Mouse (Mus musculus) limb, embryonic 14.5 days (tissue): Measurements from ENCODE around the gene Pdss2. TPM values are rescaled to one million over a fixed set of nuclear protein-coding genes. Genes with fewer than 3 reads are reported as not detected.

Experiments used
- ATAC-seq: fragments of 200-750 bp; cut with Nextera tagmentation; 2 replicates; pipeline ENCODE4 v1.8.0; 2017; ENCODE audit warnings: low read depth, moderate number of reproducible peaks, moderate TSS enrichment; ENCODE audit not compliant: low FRiP score
- DNase-seq: peaks from one replicate; pipeline ENCODE4 v3.0.0-alpha.2; 2015; ENCODE audit warnings: low spot score
- H3K27ac ChIP-seq: fragments of 300-500 bp; sonication (generic); replicated peaks from 2 replicates; pipeline ENCODE4 v1.5.1; 2014; ENCODE audit warnings: low read depth, mild to moderate bottlenecking, low read length, moderate library complexity, mixed read lengths
- H3K27me3 ChIP-seq: fragments of 300-500 bp; sonication (generic); 2 replicates; pipeline ENCODE4 v1.6.1; 2014; ENCODE audit warnings: low read length, mixed read lengths; ENCODE audit not compliant: control insufficient read depth, insufficient read depth
- H3K36me3 ChIP-seq: fragments of 300-500 bp; sonication (generic); 2 replicates; pipeline ENCODE4 v1.6.1; 2014; ENCODE audit warnings: mild to moderate bottlenecking, low read length, moderate library complexity, mixed read lengths; ENCODE audit not compliant: control insufficient read depth, insufficient read depth
- H3K4me1 ChIP-seq: fragments of 300-500 bp; sonication (generic); 2 replicates; pipeline ENCODE4 v1.6.1; 2014; ENCODE audit warnings: antibody characterized with exemption, low read length, mixed read lengths; ENCODE audit not compliant: control insufficient read depth, insufficient read depth
- H3K4me2 ChIP-seq: fragments of 300-500 bp; sonication (generic); replicated peaks from 2 replicates; pipeline ENCODE4 v1.6.1; 2014; ENCODE audit warnings: low read depth, mild to moderate bottlenecking, low read length, moderate library complexity; ENCODE audit not compliant: severe bottlenecking
- H3K4me3 ChIP-seq: fragments of 300-500 bp; sonication (generic); replicated peaks from 2 replicates; pipeline ENCODE4 v1.5.1; 2014; ENCODE audit warnings: low read length
- H3K9ac ChIP-seq: fragments of 300-500 bp; sonication (generic); 2 replicates; pipeline ENCODE4 v1.6.1; 2014; ENCODE audit warnings: mild to moderate bottlenecking, low read depth, low read length, moderate library complexity; ENCODE audit not compliant: severe bottlenecking
- H3K9me3 ChIP-seq: fragments of 300-500 bp; sonication (generic); 2 replicates; pipeline ENCODE4 v1.6.1; 2016; ENCODE audit warnings: low read length; ENCODE audit not compliant: control insufficient read depth
- POLR2A ChIP-seq: fragments of 200-500 bp; IDR thresholded peaks from 2 replicates; pipeline ENCODE4 v1.8.0; 2012; ENCODE audit warnings: inconsistent platforms, mild to moderate bottlenecking, moderate library complexity, borderline replicate concordance; ENCODE audit not compliant: insufficient read depth, insufficient read length; ENCODE audit errors: extremely low read depth
- WGBS: fragments of 180-500 bp; shearing (Covaris S2); extraction: QIAGEN DNeasy Blood & Tissue Kit; methylation state at CpG from one replicate; pipeline ENCODE4 v1.1.7; 2014; 5-methylcytosine and 5-hydroxymethylcytosine counted together
- polyA plus RNA-seq, 2 experiments: library from polyadenylated mRNA; depleted of rRNA in 1 of 2; stranded (reverse) in 1 of 2; unstranded in 1 of 2; fragments of >200 nt; fragmentation: Nextera tagmentation in 1 of 2; extraction: Ambion mirVana in 1 of 2; gene quantifications; 2 replicates each; pipeline versions ENCODE4 v1.2.1 to v1.2.3; 2012 to 2014

The Pdss2 gene
- polyA plus RNA-seq, 2 experiments = 8.8 to 10.1 TPM

DNA sequence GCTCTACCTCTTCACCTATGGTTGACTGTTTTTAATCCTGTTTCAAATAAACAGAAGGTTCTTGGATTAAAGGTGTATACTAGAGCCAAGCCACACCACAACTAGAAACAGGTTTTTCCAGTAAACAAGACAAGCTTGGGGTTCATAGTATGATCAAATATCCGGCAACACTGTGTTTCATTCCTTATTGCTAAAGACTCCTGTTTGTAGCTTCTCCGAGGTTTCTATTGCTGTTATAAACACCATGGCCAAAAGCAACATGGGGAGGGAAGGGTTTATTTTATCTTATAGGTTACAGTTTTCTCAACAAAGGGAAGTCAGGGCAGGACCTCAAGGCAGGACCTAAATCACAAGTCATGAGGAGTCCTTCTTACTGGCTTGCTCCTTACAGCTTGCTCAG, 8.0 kb downstream of the Pdss2 start:
- WGBS = 78% methylated on average over 2 of the region's 2 CpGs
- no peaks in the 10 kb centered on the region for H3K36me3 ChIP-seq

DNA sequence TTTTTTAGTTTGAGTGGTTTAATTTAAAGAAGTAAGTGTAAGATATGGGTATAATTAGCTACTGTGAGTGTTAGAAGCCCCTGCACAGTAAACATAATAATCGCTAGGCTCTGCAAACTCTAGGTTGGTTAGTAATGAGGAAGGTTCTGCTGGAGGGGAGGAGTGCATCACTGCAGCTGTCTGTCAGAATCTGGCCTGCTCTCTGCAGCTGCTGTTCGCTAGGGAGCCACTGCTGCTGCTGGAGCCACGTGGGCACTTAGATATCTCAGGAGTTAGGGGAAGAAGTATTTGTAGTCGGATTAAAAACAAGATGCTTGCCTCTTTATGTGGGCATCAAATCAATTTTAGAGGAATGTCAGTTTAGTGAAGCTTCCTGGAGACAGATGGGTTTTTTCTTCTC, 13.2 kb downstream of the Pdss2 start:
- DNase-seq = no peak
- TF ChIP-seq POLR2A = no peak
- Histone ChIP-seq H3K9ac (no peak overlapping the region), H3K4me2 (no peak overlapping the region), H3K4me3 (no peak overlapping the region), H3K27me3 (no peaks in the 10 kb centered on the region), H3K27ac (no peak overlapping the region), H3K36me3 (no peaks in the 10 kb centered on the region), H3K4me1 (no peaks in the 10 kb centered on the region; the same call in 1 of the 2 replicates), H3K9me3 (no peaks in the 10 kb centered on the region)
- 56% methylated on average over 4 of the region's 4 CpGs for WGBS
- no peak for ATAC-seq

More for the DNA sequence above, 8.0 kb downstream of the Pdss2 start:
- no peaks in the 10 kb centered on the region for H3K27me3 ChIP-seq
- no peak overlapping the region for H3K4me2 ChIP-seq
- TF ChIP-seq POLR2A = no peak
- DNase-seq (no peak), ATAC-seq (no peak)
- H3K4me3 ChIP-seq = no peak overlapping the region
- H3K27ac ChIP-seq = no peak overlapping the region
- no peaks in the 10 kb centered on the region; the same call in 1 of the 2 replicates for H3K4me1 ChIP-seq
- no peak overlapping the region for H3K9ac ChIP-seq
- no peaks in the 10 kb centered on the region for H3K9me3 ChIP-seq

DNA sequence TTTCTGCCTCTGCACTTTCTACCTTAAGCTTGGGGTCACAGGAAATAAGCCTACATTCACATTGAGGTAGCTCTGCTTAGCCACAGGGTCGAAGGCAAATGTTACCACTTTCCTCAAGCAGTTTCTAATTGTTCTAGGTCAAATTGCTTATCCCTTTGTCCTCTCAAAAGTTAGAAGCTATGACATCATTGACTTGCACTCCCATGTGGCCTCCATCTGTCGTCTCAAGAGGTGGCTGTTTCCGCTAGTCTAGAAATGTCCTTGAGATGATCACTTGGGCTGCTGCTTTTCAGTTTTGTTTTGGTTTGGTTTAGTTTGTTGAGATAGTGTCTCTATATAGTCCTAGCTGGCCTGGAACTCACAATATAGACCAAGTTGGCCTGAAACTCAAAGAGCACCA, 13.7 kb downstream of the Pdss2 start:
- no peak overlapping the region for H3K4me3 ChIP-seq
- H3K36me3 ChIP-seq = no peaks in the 10 kb centered on the region
- no peak for ATAC-seq
- no peaks in the 10 kb centered on the region for H3K27me3 ChIP-seq
- TF ChIP-seq POLR2A = no peak
- H3K4me2 ChIP-seq = no peak overlapping the region
- H3K27ac ChIP-seq = no peak overlapping the region
- no peaks in the 10 kb centered on the region for H3K9me3 ChIP-seq
- 84% methylated on average over 3 of the region's 3 CpGs for WGBS
- no peak overlapping the region for H3K9ac ChIP-seq
- no peaks in the 10 kb centered on the region; the same call in 1 of the 2 replicates for H3K4me1 ChIP-seq
- no peak for DNase-seq

DNA sequence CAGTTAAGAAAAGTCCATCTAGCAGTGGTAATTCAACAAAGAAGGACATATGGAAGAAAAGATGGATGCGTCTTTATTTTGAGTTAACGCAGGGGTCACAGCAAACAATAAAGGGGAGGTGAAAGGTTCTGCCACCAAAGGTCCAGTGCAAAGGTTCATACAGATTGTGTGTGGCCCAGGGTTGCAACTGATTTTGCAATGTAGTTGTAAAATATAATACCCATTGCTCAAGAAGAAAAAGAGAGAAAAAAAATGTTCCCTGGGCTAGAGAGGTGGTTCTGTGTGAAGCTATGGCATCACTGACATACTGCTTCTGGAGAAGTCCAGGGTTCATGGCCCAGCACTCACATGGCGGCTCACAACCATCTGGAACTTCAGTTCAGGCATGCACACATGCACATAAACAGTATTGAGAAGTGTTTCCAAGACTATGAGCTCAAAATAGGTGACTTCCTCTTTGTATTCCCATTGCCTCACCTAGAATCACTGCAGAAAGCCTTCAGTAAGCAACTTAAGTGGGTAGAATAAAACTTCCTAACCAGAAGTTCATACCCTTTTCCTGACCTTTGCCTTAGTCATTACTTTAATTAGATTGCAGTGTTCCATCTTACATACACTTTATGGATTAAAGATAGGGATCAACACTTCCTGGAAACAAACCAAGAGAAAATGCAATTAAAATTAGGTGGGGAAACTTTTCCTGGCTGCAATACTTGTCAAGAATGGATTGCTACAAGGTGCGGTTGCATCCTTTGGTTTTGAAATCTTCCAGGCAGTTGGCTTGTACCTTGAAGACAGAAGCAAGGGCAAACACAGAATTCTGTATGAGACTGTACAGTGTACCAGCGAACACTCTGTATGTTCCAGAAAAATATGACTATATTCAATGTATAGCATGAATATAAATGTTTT, 14.7 kb downstream of the Pdss2 start:
- Histone ChIP-seq H3K4me3 (no peak overlapping the region), H3K4me1 (no peaks in the 10 kb centered on the region)
- WGBS = 91% methylated on average over 5 of the region's 5 CpGs

DNA sequence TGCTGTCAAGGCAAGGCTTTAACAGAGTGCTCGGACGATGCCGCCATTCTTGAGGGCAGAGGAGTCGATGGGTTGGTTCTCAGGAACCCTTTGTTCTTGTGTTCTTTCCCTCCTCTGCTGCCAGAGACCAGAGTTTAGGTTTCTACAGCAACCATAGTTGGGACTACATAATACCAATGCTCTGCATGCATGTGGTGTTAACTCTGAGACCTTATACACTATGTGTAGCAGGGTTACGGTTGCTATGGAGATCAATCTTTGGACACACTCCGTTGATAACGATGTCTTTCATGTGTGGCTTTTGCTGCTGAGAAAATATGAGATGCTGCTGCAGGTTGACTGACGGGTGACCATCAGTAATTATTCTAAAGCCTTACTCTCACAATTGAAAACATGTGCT, 20.9 kb downstream of the Pdss2 start:
- Histone ChIP-seq H3K9me3 (no peaks in the 10 kb centered on the region), H3K27ac (no peak overlapping the region), H3K27me3 (no peaks in the 10 kb centered on the region), H3K4me1 (peaks cover 4% of the 10 kb centered on the region), H3K9ac (no peak overlapping the region), H3K4me3 (no peak overlapping the region), H3K36me3 (no peaks in the 10 kb centered on the region), H3K4me2 (no peak overlapping the region)
- no peak for ATAC-seq
- DNase-seq = no peak
- no peak for TF ChIP-seq POLR2A
- 86% methylated on average over 8 of the region's 8 CpGs for WGBS

More for the DNA sequence above, 14.7 kb downstream of the Pdss2 start:
- Histone ChIP-seq H3K36me3 (no peaks in the 10 kb centered on the region), H3K27ac (no peak overlapping the region), H3K9ac (no peak overlapping the region), H3K4me2 (no peak overlapping the region), H3K27me3 (no peaks in the 10 kb centered on the region), H3K9me3 (no peaks in the 10 kb centered on the region)
- TF ChIP-seq POLR2A = no peak
- ATAC-seq = no peak
- DNase-seq = no peak
